Mouse (Mus musculus): ENCODE data around the gene Osgin1. TPM values are rescaled to one million over a fixed set of nuclear protein-coding genes. Genes with fewer than 3 reads are reported as not detected.

The Osgin1 gene
- total RNA-seq, 2 experiments from 2014 or later, result 0.45 to 0.72 TPM

GRCm38 (mm10) chr8:119442013-119442412 lies 8.1 kb downstream of the Osgin1 start:
- no peak for DNase-seq (ENCODE audit: low spot score in 2 of 2)

- DNase-seq (ENCODE audit: low spot score in 2 of 2), result no peak
These were observed 9.0 kb downstream of the Osgin1 start for GRCm38 (mm10) chr8:119442970-119443369.

- peak; percentile 87 for DNase-seq (ENCODE audit: low spot score in 2 of 2)
These were observed 12.5 kb downstream of the Osgin1 start, which contains the start of gene Necab2 for GRCm38 (mm10) chr8:119446211-119446989. TSS of gene Necab2 (plus strand) at chr8:119446719.

- no peak for DNase-seq (ENCODE audit: low spot score in 2 of 2)
These were observed 13.3 kb downstream of the Osgin1 start for GRCm38 (mm10) chr8:119446990-119447780.

GRCm38 (mm10) chr8:119447781-119448170 lies 13.9 kb downstream of the Osgin1 start:
- no peak for DNase-seq (ENCODE audit: low spot score in 2 of 2)

GRCm38 (mm10) chr8:119449627-119450026 lies 15.7 kb downstream of the Osgin1 start:
- DNase-seq (ENCODE audit: low spot score in 2 of 2), result peak; percentile 49 to 70

GRCm38 (mm10) chr8:119451131-119451530 lies 17.2 kb downstream of the Osgin1 start:
- no peak for DNase-seq (ENCODE audit: low spot score in 2 of 2)

GRCm38 (mm10) chr8:119452919-119453318 lies 19.0 kb downstream of the Osgin1 start:
- DNase-seq (ENCODE audit: low spot score in 2 of 2), result no peak

GRCm38 (mm10) chr8:119456045-119456444 lies 22.1 kb downstream of the Osgin1 start:
- no peak for DNase-seq (ENCODE audit: low spot score in 2 of 2)

- DNase-seq (ENCODE audit: low spot score in 2 of 2), result no peak
These were observed 25.8 kb downstream of the Osgin1 start for GRCm38 (mm10) chr8:119459724-119460123.

GRCm38 (mm10) chr8:119461356-119461755 lies 27.4 kb downstream of the Osgin1 start:
- DNase-seq (ENCODE audit: low spot score in 2 of 2), result no peak

GRCm38 (mm10) chr8:119463709-119464108 lies 29.8 kb downstream of the Osgin1 start:
- peak in 1 of 2 experiments; percentile 27 for DNase-seq (ENCODE audit: low spot score in 2 of 2)

- peak in 1 of 2 experiments; percentile 17 for DNase-seq (ENCODE audit: low spot score in 2 of 2)
These were observed 32.2 kb downstream of the Osgin1 start for GRCm38 (mm10) chr8:119466105-119466504.

GRCm38 (mm10) chr8:119466794-119467193 lies 32.9 kb downstream of the Osgin1 start:
- DNase-seq (ENCODE audit: low spot score in 2 of 2), result no peak

GRCm38 (mm10) chr8:119468091-119468490 lies 34.2 kb downstream of the Osgin1 start:
- DNase-seq (ENCODE audit: low spot score in 2 of 2), result no peak

GRCm38 (mm10) chr8:119478684-119479083 lies 44.8 kb downstream of the Osgin1 start:
- no peak for DNase-seq (ENCODE audit: low spot score in 2 of 2)

- no peak for DNase-seq (ENCODE audit: low spot score in 2 of 2)
These were observed 50.4 kb downstream of the Osgin1 start for GRCm38 (mm10) chr8:119484145-119484896.

GRCm38 (mm10) chr8:119487093-119487492 lies 53.2 kb downstream of the Osgin1 start:
- DNase-seq (ENCODE audit: low spot score in 2 of 2), result no peak

All from left cerebral cortex, adult 18-20 months (tissue).